Mouse (Mus musculus) ovary, adult 18-20 months (tissue): ENCODE measurements around the gene Gpd2.

ENCODE experiments used
- DNase-seq: peaks from one replicate; pipeline ENCODE4 v3.0.0; 2022; ENCODE audit warnings: low spot score, mixed read lengths

Gene Gpd2

GRCm38 (mm10) chr2:57395071-57395470 is 157.6 kb downstream of the Gpd2 start:
- no peak for DNase-seq

- no peak for DNase-seq
Measured at GRCm38 (mm10) chr2:57396061-57396460, 158.6 kb downstream of the Gpd2 start.

GRCm38 (mm10) chr2:57397727-57398126 is 160.3 kb downstream of the Gpd2 start:
- DNase-seq: no peak

- DNase-seq: no peak
Measured at GRCm38 (mm10) chr2:57407414-57408019, 170.1 kb downstream of the Gpd2 start.

GRCm38 (mm10) chr2:57408413-57408812 is 171.0 kb downstream of the Gpd2 start:
- no peak for DNase-seq

GRCm38 (mm10) chr2:57411551-57411950 is 174.1 kb downstream of the Gpd2 start:
- DNase-seq: no peak

GRCm38 (mm10) chr2:57414550-57415160 is 177.2 kb downstream of the Gpd2 start:
- no peak for DNase-seq

- DNase-seq: no peak
Measured at GRCm38 (mm10) chr2:57416711-57417110, 179.3 kb downstream of the Gpd2 start.
